Mouse (Mus musculus) embryo, embryonic 10 days (tissue): Measurements from ENCODE around the gene Gm20696.
A peak's percentile ranks its signal among the peaks of the same experiment; 100 is the strongest.

Experiments used
- DNase-seq: peaks from one replicate; pipeline ENCODE4 v3.0.0-alpha.2; 2015; ENCODE audit warnings: low spot score

The Gm20696 gene

GRCm38 (mm10) chr6:99572071-99572470 lies 94.5 kb downstream of the Gm20696 start:
- no peak for DNase-seq

- no peak for DNase-seq
Measured at GRCm38 (mm10) chr6:99566921-99567320, 99.7 kb downstream of the Gm20696 start.

GRCm38 (mm10) chr6:99564766-99565165 lies 101.8 kb downstream of the Gm20696 start:
- DNase-seq, result no peak

DNA sequence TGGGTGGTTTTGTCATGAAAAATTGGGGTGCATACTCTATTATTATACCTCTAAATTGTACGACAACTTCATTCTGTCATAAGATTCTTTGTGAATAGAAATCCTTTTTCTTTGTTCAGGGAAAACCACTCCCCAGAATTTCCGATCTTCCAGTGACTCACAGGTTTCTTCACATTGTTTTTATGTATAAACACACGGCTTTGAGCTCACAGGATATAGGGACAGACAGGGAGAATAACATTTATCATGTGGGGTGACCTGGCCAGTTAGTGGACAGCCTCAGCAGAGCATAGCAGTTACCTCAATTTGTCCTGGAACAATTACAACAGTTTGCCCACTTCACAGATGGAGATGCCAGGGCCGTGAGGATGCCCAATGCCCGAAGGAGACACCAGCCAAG lies 109.6 kb downstream of the Gm20696 start:
- DNase-seq, result no peak

GRCm38 (mm10) chr6:99552816-99553215 lies 113.8 kb downstream of the Gm20696 start:
- no peak for DNase-seq

DNA sequence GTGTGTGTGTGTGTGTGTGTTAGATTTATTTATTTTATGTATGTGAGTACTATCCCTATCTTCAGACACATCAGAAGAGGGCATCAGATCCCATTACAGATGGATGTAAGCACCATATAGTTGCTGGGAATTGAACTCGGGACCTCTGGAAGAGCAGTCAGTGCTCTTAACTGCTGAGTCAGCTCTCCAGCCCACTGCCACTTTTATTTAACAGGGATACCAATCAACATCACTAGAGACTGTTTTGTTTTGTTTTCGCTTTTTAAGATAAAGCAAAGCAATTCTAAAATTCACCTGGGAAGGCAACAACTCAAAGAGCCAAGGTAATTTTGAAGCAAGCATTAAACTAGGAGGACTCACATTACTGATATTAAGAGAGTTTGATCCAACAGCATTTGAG lies 120.2 kb downstream of the Gm20696 start:
- DNase-seq, result no peak

- DNase-seq, result no peak
Measured at GRCm38 (mm10) chr6:99545437-99545836, 121.2 kb downstream of the Gm20696 start.

- DNase-seq, result no peak
Measured at GRCm38 (mm10) chr6:99541105-99541504, 125.5 kb downstream of the Gm20696 start.

DNA sequence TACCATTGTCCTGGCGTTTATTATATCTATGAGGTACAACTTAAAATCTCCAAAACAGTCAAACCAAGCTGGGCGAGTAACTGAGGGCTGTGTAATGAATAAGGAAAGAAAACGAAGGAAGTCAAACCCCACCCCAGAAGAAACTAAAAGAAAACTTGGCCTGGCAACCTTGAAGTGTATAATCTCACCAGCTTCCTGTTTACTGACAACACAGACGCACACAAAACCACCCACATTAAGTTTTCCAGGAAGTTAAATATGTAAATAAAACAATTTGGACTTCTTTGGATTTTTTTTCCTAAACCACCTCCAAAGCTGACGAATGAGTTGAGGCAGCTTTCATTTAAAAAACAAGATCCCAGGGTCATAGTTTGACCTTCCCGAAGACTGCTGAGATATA lies 125.9 kb downstream of the Gm20696 start:
- no peak for DNase-seq

DNA sequence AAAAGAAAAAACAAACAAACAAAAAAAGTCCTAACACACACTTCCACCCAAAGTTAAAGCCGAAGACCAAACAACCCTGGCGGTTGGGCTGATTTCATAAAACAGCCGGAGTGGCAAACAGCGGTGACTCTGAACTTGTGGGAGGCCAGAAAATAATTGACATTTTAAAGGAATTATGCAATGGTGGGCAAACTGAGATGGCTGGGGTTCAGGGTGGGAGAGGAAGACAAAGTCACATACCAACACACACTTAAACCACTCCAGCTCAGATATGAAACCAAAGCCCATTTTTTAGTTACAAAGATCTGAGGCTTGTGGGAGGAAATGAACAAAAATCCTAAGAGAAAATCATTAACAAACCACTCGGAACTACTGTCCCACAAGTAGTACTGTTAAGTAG lies 126.5 kb downstream of the Gm20696 start:
- no peak for DNase-seq

DNA sequence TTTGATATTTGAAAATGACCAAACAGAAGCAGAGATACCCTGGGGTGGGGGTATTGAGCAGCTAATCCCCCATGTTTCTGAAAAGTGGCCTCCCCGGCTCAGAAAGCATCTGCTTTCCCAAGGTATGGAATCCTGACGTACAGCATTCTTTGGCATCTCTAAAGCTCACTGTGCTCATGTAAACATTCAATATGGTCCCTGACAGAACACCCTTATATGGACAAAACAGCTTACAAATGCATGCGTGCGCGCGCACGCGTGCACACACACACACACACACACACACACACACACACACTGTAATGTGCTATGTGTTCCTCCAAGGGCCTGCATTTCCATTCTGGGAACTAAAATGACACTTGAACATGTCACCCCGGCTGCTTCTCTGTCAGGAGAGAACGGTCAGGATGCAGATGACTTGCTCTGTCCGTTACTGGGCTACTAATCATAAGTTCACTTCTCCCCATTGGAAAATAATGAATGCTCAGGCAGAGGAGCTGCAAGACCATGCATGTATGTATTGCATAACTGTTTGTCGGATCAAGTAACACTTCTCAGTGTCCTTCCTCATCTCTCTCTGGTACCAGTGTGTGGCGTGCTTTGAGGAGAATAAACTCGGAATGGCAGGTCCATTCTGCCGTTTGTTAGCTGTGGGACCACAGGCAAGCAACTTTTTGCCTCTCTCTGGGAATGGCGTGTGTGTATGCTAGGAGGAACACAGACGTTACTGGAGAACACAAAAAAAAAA lies 128.2 kb downstream of the Gm20696 start:
- DNase-seq, result no peak

DNA sequence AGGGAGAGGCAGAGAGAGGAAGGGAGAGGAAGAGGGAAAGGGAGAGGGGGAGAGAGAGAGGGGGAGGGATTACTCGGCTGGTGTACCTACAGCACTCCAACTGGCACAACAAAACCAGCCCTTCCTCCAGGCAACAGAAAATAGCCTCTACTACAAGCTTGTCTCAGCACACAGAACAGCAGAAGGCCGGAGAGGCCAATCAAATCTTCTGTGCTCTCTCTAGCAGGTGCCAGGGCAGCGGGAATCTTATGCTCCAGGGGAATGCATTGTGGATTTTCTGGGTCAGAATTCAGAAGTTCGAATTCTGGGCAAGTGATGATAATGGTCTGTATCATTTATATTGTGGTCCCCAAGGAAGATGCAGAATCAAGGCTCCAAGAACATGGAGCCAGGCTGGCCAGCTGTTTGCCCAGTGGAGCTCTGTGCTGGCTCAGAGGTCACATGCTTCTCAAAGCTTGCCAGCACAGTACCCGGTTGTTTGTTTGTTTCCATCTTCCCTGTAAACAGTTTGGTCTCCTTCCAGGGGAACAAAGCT lies 132.3 kb downstream of the Gm20696 start:
- no peak for DNase-seq

- no peak for DNase-seq
Measured at GRCm38 (mm10) chr6:99532458-99532857, 134.1 kb downstream of the Gm20696 start.

DNA sequence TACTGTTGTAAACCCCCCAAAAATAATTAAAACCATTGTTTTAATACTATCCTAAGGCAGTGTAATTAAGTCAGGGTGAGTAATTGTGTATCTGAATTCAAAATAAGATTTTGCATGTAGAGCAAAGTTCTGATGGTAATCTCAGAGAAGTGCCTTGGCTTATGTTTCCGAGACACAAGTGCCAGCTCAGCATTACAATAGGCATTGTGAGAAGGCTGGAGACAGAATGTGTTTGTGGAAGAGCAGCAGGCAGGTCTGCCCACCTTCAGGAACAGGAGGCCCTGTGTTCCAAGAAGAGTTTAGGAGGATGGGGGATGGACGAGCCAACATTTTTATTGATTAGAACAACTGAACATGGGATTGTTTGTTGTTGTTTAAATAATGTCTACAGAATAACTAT lies 137.6 kb downstream of the Gm20696 start:
- no peak for DNase-seq

- DNase-seq, result no peak
Measured at GRCm38 (mm10) chr6:99527457-99528105, 139.0 kb downstream of the Gm20696 start.

DNA sequence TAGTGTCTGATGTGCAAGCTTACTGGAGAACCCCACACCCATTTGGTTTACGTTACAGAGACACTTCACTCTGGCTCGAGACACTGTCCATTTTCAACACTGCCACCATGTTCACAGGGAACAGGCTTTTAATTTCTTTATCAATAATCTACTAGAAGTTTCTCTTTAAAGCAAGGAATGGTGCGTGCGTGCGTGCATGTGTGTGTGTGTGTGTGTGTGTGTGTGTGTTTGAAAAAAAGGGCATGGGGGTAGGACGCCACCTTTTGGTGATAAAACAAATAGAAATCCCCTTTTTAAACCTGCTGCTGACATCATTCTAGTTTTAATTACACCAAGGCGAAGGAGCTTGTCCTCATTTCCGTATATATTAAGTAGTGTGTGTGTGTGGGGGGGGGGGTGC lies 141.2 kb downstream of the Gm20696 start:
- DNase-seq, result peak; percentile 22

DNA sequence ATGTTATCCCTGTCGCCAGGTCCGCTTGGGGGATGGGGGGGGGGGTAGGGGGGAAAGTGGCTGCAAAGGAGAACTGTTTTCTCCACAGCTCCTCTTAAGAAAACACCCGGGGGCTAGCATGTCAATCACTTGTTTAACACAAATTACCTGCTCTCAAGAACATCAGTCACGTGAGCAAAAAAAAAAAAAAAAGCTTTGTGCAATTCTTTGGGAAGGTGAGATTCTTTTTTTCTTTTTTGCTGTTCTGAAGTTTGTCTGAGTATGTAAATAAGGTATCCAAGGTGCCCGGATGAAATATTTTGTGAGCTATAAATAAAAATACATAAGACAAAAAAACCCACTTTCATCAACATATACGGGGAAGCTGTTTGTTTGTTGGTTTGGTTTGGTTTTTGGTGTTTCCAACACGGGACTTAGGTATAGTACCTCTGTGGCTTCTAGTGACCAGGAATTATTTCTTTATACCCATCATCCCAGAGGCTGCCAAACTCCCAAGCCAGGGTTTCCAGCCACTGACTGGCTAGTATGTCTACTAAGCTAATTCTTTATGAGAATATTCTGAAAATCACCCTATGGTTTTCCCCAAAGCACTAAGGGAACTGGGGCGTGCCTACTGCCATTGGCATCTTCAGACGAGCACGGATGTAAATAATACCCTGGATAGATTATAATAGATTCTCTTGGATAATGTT lies 142.8 kb downstream of the Gm20696 start:
- no peak for DNase-seq

GRCm38 (mm10) chr6:99523109-99523632 lies 143.4 kb downstream of the Gm20696 start:
- DNase-seq, result peak; percentile 92

DNA sequence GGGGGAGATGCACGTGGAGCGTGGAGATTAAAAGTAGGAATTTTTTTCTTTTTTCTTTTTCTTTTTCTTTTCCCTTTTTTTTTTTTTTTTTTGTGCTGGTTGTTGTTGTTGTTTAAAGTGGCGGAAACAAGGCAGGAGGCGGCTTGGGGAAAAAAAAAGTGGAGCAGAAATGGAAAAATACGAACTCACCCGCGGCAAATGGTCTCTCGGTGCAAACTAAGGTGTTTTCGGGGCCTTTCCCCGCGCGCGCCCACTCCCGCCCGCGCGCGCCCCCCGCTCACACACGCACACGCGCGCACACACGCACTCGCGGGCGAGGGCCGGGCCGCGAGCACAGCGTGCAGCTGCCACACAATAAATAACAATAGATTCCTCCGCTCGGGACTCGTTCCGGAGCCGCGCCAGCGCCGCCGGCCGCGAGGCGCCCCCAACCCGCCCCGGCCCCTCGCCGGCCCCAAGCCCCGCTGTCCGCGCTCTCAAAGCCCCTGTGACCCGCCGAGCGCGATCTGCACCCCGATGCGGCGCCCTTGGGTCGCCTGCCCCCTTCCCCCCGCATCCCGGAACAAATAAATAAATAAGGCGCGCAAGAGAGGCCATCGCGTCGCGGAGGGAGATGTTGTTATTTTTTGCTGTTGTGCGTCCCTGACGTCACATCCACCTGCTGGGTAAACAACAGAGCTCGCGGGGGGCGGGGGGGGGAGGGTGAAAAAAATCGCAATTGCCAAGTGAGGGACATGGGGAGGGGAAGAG lies 144.1 kb downstream of the Gm20696 start, which contains the start of gene Foxp1:
Gene Foxp1, minus strand, starts transcription at position 363 of the 750 bp plus-strand sequence.
- DNase-seq, result peak; percentile 90

GRCm38 (mm10) chr6:99521641-99522358 lies 144.8 kb downstream of the Gm20696 start:
- DNase-seq, result peak; percentile 79

- peak; percentile 77 for DNase-seq
Measured at GRCm38 (mm10) chr6:99521038-99521640, 145.5 kb downstream of the Gm20696 start.
